In the genomic region with DNA sequence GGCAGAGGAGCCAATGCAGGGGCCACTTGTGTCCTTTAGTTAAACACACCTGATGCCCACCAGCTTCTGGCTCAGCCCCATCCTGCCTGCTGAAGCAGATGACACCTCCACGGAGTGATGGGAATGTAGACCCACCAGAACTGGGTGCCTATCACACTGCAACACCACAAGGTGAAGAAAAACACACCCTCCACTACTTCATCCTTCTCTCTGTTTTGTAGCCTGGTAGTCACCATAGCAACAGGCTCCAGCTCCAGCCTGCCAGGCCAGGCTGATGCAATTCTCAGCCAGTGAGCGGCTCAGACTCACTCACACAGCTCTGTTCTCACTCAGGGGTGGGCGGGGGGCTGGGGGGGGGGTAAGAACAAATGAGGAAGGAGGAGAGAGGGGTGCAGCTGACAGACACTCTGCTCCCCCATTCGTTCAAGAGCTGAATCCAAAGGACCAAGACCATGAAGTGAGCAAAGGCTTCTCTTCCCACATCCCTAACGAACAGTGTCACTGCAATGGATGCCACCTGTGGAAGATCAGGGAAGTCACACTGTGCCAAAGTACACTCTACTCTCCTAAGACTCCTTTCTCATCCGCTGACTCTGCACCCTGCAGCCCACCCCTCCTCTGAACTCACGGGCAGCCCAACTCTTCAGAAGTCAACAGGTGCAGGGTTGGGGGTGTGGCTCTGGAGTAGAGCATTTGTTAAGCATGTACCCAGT, we compare ENCODE assay signal across 10 mouse cellular contexts.
A peak's percentile ranks its signal among the peaks of the same experiment; 100 is the strongest.
DNase-seq lines count a peak whose midpoint lies in the region; ATAC-seq and TF ChIP-seq lines count a peak whose summit lies in the region.
"Had no signal": no experiment of that assay in that cellular context is flagged by ENCODE, and none has a peak within 500 bp of the region (broad histone marks: within the 10 kb centered on the region; RNA-seq: fewer than 3 reads in every experiment).

No protein-coding gene starts in this region.

- no peak overlapping the region for H3K4me3 ChIP-seq in kidney, embryonic 14.5 days (ENCODE audit: low read length)
- H3K4me3 ChIP-seq in cortical plate, adult 2 months (ENCODE audit: insufficient read depth, low read length), result no peak overlapping the region
- no peak overlapping the region for H3K4me3 ChIP-seq in neural tube, embryonic 15.5 days (replicated peaks)
- H3K4me3 ChIP-seq in heart, adult 2 months, result no peak overlapping the region
- H3K4me3 ChIP-seq: heart, embryonic 15.5 days; liver, embryonic 13.5 days had no signal

- no peak for DNase-seq in kidney, adult 8-10 months
- DNase-seq in layer of hippocampus, adult 18-20 months (ENCODE audit: low spot score in 2 of 2), result peak; percentile 78 to 84
- no peak for DNase-seq in adrenal gland, adult 18-20 months (ENCODE audit: low spot score in 2 of 2)
- no peak for DNase-seq in gastrocnemius, postnatal 36 days
- DNase-seq in heart, adult 2 months, result no peak
- DNase-seq: liver, embryonic 13.5 days had no signal

- intact Hi-C loops in gastrocnemius, postnatal 36 days (cut with DNase I), result no loop called here
- intact Hi-C loops in heart, adult 2 months (cut with DNase I), result no loop called here

- no peaks in the 10 kb centered on the region for H3K79me2 ChIP-seq in heart, adult 2 months (replicated peaks; ENCODE audit: control insufficient read depth, insufficient read depth, low read length)

- H3K27me3 ChIP-seq in kidney, embryonic 14.5 days (ENCODE audit: control insufficient read depth, insufficient read depth, low read length), result no peaks in the 10 kb centered on the region
- H3K27me3 ChIP-seq in neural tube, embryonic 15.5 days (replicated peaks), result no peaks in the 10 kb centered on the region
- H3K27me3 ChIP-seq in heart, adult 2 months (ENCODE audit: control insufficient read depth, insufficient read depth, low read length), result no peaks in the 10 kb centered on the region
- H3K27me3 ChIP-seq: heart, embryonic 15.5 days; liver, embryonic 13.5 days had no signal

- H3K36me3 ChIP-seq in kidney, embryonic 14.5 days (ENCODE audit: control insufficient read depth, insufficient read depth, low read length), result no peaks in the 10 kb centered on the region; the same call in 1 of the 2 replicates
- no peaks in the 10 kb centered on the region for H3K36me3 ChIP-seq in neural tube, embryonic 15.5 days
- no peaks in the 10 kb centered on the region for H3K36me3 ChIP-seq in heart, adult 2 months (ENCODE audit: control insufficient read depth, insufficient read depth, low read length)
- H3K36me3 ChIP-seq: heart, embryonic 15.5 days; liver, embryonic 13.5 days had no signal

- no peak overlapping the region for H3K27ac ChIP-seq in kidney, embryonic 14.5 days (ENCODE audit: low read depth, low read length)
- peak overlapping the region; percentile 67; the same call in 1 of the 2 replicates for H3K27ac ChIP-seq in cortical plate, adult 2 months (ENCODE audit: insufficient read depth, low read length)
- H3K27ac ChIP-seq in neural tube, embryonic 15.5 days (replicated peaks), result no peak overlapping the region
- H3K27ac ChIP-seq in heart, adult 2 months, result no peak overlapping the region
- H3K27ac ChIP-seq: heart, embryonic 15.5 days; liver, embryonic 13.5 days had no signal

- H3K4me1 ChIP-seq in kidney, embryonic 14.5 days (ENCODE audit: control insufficient read depth, insufficient read depth, low read length), result peaks cover 3% of the 10 kb centered on the region; the same call in 1 of the 2 replicates
- H3K4me1 ChIP-seq in cortical plate, adult 2 months (ENCODE audit: control insufficient read depth, insufficient read depth, low read length), result peaks cover 18% of the 10 kb centered on the region
- peaks cover 14% of the 10 kb centered on the region for H3K4me1 ChIP-seq in neural tube, embryonic 15.5 days
- H3K4me1 ChIP-seq in heart, adult 2 months (ENCODE audit: control insufficient read depth, insufficient read depth, low read length), result peaks cover 4% of the 10 kb centered on the region
- H3K4me1 ChIP-seq: liver, embryonic 13.5 days had no signal

- H3K9ac ChIP-seq in kidney, embryonic 14.5 days (ENCODE audit: low read depth, low read length), result no peak overlapping the region
- H3K9ac ChIP-seq in neural tube, embryonic 15.5 days (replicated peaks), result no peak overlapping the region
- H3K9ac ChIP-seq in heart, adult 2 months (ENCODE audit: low read depth, low read length), result no peak overlapping the region
- H3K9ac ChIP-seq: heart, embryonic 15.5 days; liver, embryonic 13.5 days had no signal

- no peaks in the 10 kb centered on the region for H3K9me3 ChIP-seq in kidney, embryonic 14.5 days (ENCODE audit: control insufficient read depth, low read length)
- no peaks in the 10 kb centered on the region for H3K9me3 ChIP-seq in neural tube, embryonic 15.5 days (replicated peaks)
- H3K9me3 ChIP-seq: heart, embryonic 15.5 days; liver, embryonic 13.5 days had no signal

- 46% methylated on average over 7 of the region's 7 CpGs for WGBS in kidney, embryonic 14.5 days
- 45% methylated on average over 7 of the region's 7 CpGs for WGBS in neural tube, embryonic 15.5 days
- 51% methylated on average over 7 of the region's 7 CpGs for WGBS in heart, adult 2 months

- ATAC-seq in kidney, embryonic 14.5 days (ENCODE audit: low FRiP score, low TSS enrichment), result 0 out of 2 replicates have a peak, but pooled peaks have one; percentile 45
- peak; percentile 73; the same call in 1 of the 2 replicates for ATAC-seq in neural tube, embryonic 15.5 days (ENCODE audit: low FRiP score)

- no peak for TF ChIP-seq EP300 in heart, adult 2 months (IDR thresholded peaks at IDR 0.05; ENCODE audit: insufficient read depth, low read depth, low read length)

- H3K4me2 ChIP-seq in kidney, embryonic 14.5 days (replicated peaks; ENCODE audit: low read depth, low read length), result no peak overlapping the region
- no peak overlapping the region for H3K4me2 ChIP-seq in neural tube, embryonic 15.5 days
- H3K4me2 ChIP-seq: heart, embryonic 15.5 days; liver, embryonic 13.5 days had no signal

- no peak for TF ChIP-seq POLR2A in cortical plate, adult 2 months (IDR thresholded peaks at IDR 0.05; ENCODE audit: extremely low read depth, insufficient read depth, low read length)
- no peak for TF ChIP-seq POLR2A in heart, adult 2 months (IDR thresholded peaks at IDR 0.05; ENCODE audit: insufficient read depth, low read depth, low read length)

- TF ChIP-seq CTCF in cortical plate, adult 2 months (IDR thresholded peaks at IDR 0.05; ENCODE audit: extremely low read depth, insufficient read depth, low read length), result no peak
- TF ChIP-seq CTCF in heart, adult 2 months (IDR thresholded peaks at IDR 0.05), result no peak

Comparison
In these comparisons a context has a peak if more than half of its experiments do, and no peak if none do; other contexts are left out.
1. DNase-seq: peak in layer of hippocampus, adult 18-20 months (2 of 2); none in kidney, adult 8-10 months (0 of 2), adrenal gland, adult 18-20 months (0 of 2), gastrocnemius, postnatal 36 days (0 of 2) and heart, adult 2 months (0 of 2).